Mouse (Mus musculus) hindbrain, embryonic 15.5 days (tissue): Measurements from ENCODE around the gene Exph5. TPM values are rescaled to one million over a fixed set of nuclear protein-coding genes. Genes with fewer than 3 reads are reported as not detected.

Source experiments
- ATAC-seq: fragments of 200-750 bp; cut with Nextera tagmentation; 2 replicates; pipeline ENCODE4 v1.8.0; 2017; ENCODE audit warnings: low read depth, moderate number of reproducible peaks, moderate TSS enrichment; ENCODE audit not compliant: low FRiP score
- H3K27ac ChIP-seq: fragments of 300-500 bp; sonication (generic); replicated peaks from 2 replicates; pipeline ENCODE4 v1.5.1; 2015; ENCODE audit warnings: mild to moderate bottlenecking, inconsistent platforms
- H3K27me3 ChIP-seq: fragments of 300-500 bp; sonication (generic); 2 replicates; pipeline ENCODE4 v1.6.1; 2015; ENCODE audit warnings: control low read depth, inconsistent platforms
- H3K36me3 ChIP-seq: fragments of 300-500 bp; sonication (generic); 2 replicates; pipeline ENCODE4 v1.6.1; 2015; ENCODE audit warnings: control low read depth, inconsistent platforms
- H3K4me1 ChIP-seq: fragments of 300-500 bp; sonication (generic); replicated peaks from 2 replicates; pipeline ENCODE4 v1.6.1; 2015; ENCODE audit warnings: control low read depth, inconsistent platforms
- H3K4me2 ChIP-seq: fragments of 300-500 bp; sonication (generic); 2 replicates; pipeline ENCODE4 v1.6.1; 2015; ENCODE audit warnings: moderate library complexity, mild to moderate bottlenecking, inconsistent platforms
- H3K4me3 ChIP-seq: fragments of 300-500 bp; sonication (generic); 2 replicates; pipeline ENCODE4 v1.5.1; 2015; ENCODE audit warnings: mild to moderate bottlenecking, inconsistent platforms
- H3K9ac ChIP-seq: fragments of 300-500 bp; sonication (generic); 2 replicates; pipeline ENCODE4 v1.6.1; 2015; ENCODE audit warnings: inconsistent platforms
- H3K9me3 ChIP-seq: fragments of 300-500 bp; sonication (generic); 2 replicates; pipeline ENCODE4 v1.6.1; 2016; ENCODE audit warnings: control low read depth, inconsistent platforms
- WGBS: fragments of 180-500 bp; shearing (Covaris S2); methylation state at CpG from one replicate; pipeline ENCODE4 v1.1.7; 2015; 5-methylcytosine and 5-hydroxymethylcytosine counted together
- polyA plus RNA-seq: library from polyadenylated mRNA; unstranded; fragments of >200 nt; fragmentation: Nextera tagmentation; extraction: Ambion mirVana; gene quantifications from 2 replicates; pipeline ENCODE4 v1.2.1, GENCODE M21; 2015

The Exph5 gene
- polyA plus RNA-seq, 1 experiment from 2014 or later = 0.34 TPM

- no peaks in the 10 kb centered on the region for H3K4me1 ChIP-seq
- WGBS = 78% methylated on average over 4 of the region's 4 CpGs
- ATAC-seq = no peak
- H3K36me3 ChIP-seq = no peaks in the 10 kb centered on the region
- H3K4me2 ChIP-seq = no peak overlapping the region
- H3K27ac ChIP-seq = no peak overlapping the region
- no peak overlapping the region for H3K4me3 ChIP-seq
- H3K9ac ChIP-seq = no peak overlapping the region
- H3K9me3 ChIP-seq = no peaks in the 10 kb centered on the region
- H3K27me3 ChIP-seq = no peaks in the 10 kb centered on the region
These were observed 28.8 kb upstream of the Exph5 start for GRCm38 (mm10) chr9:53272714-53273113.

- Histone ChIP-seq H3K4me3 (no peak overlapping the region), H3K9ac (no peak overlapping the region), H3K4me2 (no peak overlapping the region), H3K27ac (no peak overlapping the region), H3K4me1 (no peaks in the 10 kb centered on the region), H3K36me3 (no peaks in the 10 kb centered on the region), H3K27me3 (no peaks in the 10 kb centered on the region), H3K9me3 (no peaks in the 10 kb centered on the region)
- 89% methylated on average over 1 of the region's 1 CpGs for WGBS
- no peak for ATAC-seq
These were observed 25.1 kb upstream of the Exph5 start for GRCm38 (mm10) chr9:53276381-53276780.

DNA sequence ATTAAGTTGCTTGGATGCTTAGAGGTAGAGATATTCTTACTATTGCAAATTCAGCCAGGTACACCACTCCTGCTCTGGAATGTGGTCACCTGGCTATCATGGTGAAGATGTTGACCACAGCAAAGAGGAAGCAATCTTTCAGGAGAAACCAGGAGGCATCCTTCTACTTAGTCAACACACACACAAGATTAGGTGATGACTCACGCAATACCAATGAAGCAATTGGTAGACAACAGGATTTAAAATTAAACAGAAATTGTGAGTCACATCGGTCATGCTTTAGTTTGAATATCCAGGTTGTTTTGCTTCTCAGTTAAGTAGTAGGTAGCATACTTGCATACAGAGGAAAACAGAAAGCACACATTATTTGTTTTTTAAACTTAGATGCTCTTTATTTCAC lies 22.5 kb upstream of the Exph5 start:
- no peak for ATAC-seq
- H3K9ac ChIP-seq = no peak overlapping the region
- H3K4me2 ChIP-seq = no peak overlapping the region
- no peaks in the 10 kb centered on the region for H3K36me3 ChIP-seq
- no peaks in the 10 kb centered on the region for H3K27me3 ChIP-seq
- H3K27ac ChIP-seq = no peak overlapping the region
- H3K4me3 ChIP-seq = no peak overlapping the region
- no peaks in the 10 kb centered on the region for H3K9me3 ChIP-seq
- WGBS = 98% methylated on average over 2 of the region's 2 CpGs
- H3K4me1 ChIP-seq = no peaks in the 10 kb centered on the region

- WGBS = 89% methylated on average over 6 of the region's 6 CpGs
These were observed 14.7 kb upstream of the Exph5 start for GRCm38 (mm10) chr9:53286793-53287192.

DNA sequence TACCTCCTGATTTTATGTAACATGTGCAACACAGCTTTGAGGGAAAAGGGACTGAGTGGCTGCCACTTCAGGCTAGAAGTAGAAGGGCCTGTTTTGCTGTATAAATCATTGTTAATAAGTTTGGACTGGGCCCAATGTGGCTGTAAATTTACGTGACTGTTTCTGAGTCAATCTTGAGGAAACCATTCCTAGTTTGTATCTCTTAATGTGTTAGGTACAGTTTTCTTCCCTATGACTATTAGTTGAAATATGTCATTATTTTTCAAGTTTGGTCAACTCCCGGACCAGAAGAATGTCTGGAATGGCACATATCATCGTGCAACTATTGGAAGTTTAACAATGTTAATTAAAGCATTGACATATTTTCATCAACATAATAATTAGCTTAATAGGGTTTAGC lies 11.5 kb upstream of the Exph5 start:
- ATAC-seq = no peak
- H3K4me1 ChIP-seq = no peaks in the 10 kb centered on the region
- H3K9me3 ChIP-seq = no peaks in the 10 kb centered on the region
- no peaks in the 10 kb centered on the region for H3K27me3 ChIP-seq
- no peak overlapping the region for H3K9ac ChIP-seq
- H3K36me3 ChIP-seq = no peaks in the 10 kb centered on the region
- no peak overlapping the region for H3K27ac ChIP-seq
- H3K4me3 ChIP-seq = no peak overlapping the region
- no peak overlapping the region for H3K4me2 ChIP-seq
- WGBS = 86% methylated on average over 3 of the region's 3 CpGs

More at GRCm38 (mm10) chr9:53286793-53287192, 14.7 kb upstream of the Exph5 start:
- Histone ChIP-seq H3K4me3 (no peak overlapping the region), H3K4me2 (no peak overlapping the region), H3K4me1 (no peaks in the 10 kb centered on the region), H3K9me3 (no peaks in the 10 kb centered on the region), H3K27me3 (no peaks in the 10 kb centered on the region), H3K27ac (no peak overlapping the region), H3K9ac (no peak overlapping the region), H3K36me3 (no peaks in the 10 kb centered on the region)
- no peak for ATAC-seq

DNA sequence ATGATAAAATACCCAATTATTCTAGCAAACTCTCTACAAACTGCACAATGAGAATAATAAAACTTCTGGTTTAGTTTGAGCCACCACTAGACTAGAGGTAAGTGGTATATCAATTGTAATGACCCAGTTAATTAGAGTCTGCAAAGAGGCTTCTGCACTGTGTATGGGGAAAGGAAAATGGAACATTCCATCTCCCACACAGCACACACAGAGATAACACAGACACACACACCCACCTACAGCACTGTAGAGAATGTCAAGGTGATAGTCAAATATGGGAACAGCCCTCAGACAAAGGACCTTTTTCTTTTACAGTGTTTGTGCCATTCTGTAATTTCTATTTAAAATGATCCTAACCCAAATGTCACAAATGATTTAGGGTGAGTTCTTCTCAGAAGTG lies 8.6 kb upstream of the Exph5 start:
- Histone ChIP-seq H3K4me2 (no peak overlapping the region), H3K27ac (no peak overlapping the region), H3K9ac (no peak overlapping the region), H3K4me1 (no peaks in the 10 kb centered on the region), H3K27me3 (no peaks in the 10 kb centered on the region), H3K36me3 (no peaks in the 10 kb centered on the region), H3K4me3 (no peak overlapping the region), H3K9me3 (no peaks in the 10 kb centered on the region)
- ATAC-seq = no peak

DNA sequence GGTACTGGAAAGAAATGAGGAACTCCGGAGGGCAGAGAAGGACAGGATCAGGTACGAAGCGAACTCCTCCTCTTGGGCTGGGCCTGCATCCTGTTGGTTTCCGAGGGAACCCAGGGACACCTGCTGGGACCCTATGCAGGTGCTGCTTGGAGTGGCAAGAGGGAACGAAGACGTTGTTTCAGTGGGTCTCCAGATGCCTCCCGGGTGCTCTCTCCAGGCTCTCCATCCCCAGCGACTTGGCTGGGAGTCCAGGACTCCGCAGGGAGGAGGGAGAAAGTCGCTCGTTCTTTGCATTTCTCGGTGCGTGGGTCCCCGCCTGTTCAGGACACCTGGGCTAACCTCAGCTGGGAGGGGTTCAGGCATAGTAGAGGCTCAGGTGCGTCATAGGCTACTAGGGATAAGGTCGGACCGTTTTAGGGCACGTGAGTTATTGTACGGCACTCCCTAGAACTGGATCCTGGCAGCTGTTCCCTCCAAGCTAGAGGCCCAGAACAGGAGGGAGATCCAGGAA lies 386 bp downstream of the Exph5 start:
- WGBS = 4% methylated on average over 19 of the region's 19 CpGs
- H3K27me3 ChIP-seq = peaks cover 9% of the 10 kb centered on the region; the same call in 1 of the 2 replicates
- H3K9ac ChIP-seq = peak overlapping the region; percentile 37
- peak overlapping the region; percentile 45 for H3K4me3 ChIP-seq
- no peaks in the 10 kb centered on the region for H3K36me3 ChIP-seq
- no peaks in the 10 kb centered on the region for H3K9me3 ChIP-seq
- peaks cover 12% of the 10 kb centered on the region for H3K4me1 ChIP-seq
- no peak overlapping the region for H3K27ac ChIP-seq
- H3K4me2 ChIP-seq = peak overlapping the region; percentile 98
- ATAC-seq = peak; percentile 42; the same call in 1 of the 2 replicates

DNA sequence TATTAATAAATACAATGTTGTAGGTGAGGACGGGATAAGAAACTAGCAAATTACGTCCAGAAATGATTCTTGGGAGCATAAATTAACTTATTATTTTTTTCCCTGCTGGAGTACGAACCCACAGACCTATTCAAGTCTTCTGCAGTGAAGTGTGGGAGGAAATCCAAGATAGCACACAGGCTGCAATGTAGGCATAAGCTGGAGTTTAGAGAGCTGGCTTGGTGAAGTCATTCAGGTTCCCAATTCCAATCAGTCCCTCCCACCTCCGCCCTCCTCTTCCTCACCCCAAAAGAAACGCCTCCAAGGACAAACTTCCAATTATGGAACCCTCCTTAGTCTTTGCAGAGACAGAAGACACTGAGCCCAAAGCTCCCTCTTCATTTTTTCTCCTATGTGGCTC lies 945 bp downstream of the Exph5 start:
- no peak for ATAC-seq
- Histone ChIP-seq H3K9me3 (no peaks in the 10 kb centered on the region), H3K4me1 (peaks cover 12% of the 10 kb centered on the region), H3K4me2 (peak overlapping the region; percentile 98), H3K36me3 (no peaks in the 10 kb centered on the region), H3K4me3 (no peak overlapping the region), H3K9ac (no peak overlapping the region), H3K27me3 (peaks cover 9% of the 10 kb centered on the region; the same call in 1 of the 2 replicates), H3K27ac (no peak overlapping the region)
- 69% methylated on average over 5 of the region's 5 CpGs for WGBS

DNA sequence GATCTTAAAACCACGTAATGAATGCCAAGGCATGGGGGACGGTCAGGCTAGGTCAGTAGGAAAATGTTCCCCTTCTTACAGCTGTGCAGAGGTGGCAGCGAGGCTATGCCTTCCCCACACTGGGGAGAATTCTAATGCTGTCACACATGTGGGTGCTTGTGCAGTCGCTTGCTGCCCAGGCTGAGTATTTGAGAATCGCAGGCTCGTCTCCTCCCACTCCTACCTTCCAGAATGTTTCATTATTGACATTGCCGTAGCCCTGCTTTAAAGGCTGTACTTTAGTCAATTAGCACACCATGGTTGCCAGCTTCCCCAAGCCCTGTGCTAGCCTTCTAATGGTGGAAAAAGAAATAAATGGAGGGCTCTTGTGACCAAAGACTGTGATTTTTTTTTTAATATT lies 6.4 kb downstream of the Exph5 start:
- no peak overlapping the region for H3K4me2 ChIP-seq
- H3K9me3 ChIP-seq = no peaks in the 10 kb centered on the region
- WGBS = 78% methylated on average over 7 of the region's 7 CpGs
- H3K27me3 ChIP-seq = no peaks in the 10 kb centered on the region
- no peaks in the 10 kb centered on the region for H3K36me3 ChIP-seq
- H3K27ac ChIP-seq = no peak overlapping the region
- H3K4me1 ChIP-seq = no peaks in the 10 kb centered on the region
- no peak for ATAC-seq
- no peak overlapping the region for H3K9ac ChIP-seq
- H3K4me3 ChIP-seq = no peak overlapping the region

- Histone ChIP-seq H3K4me3 (no peak overlapping the region), H3K4me1 (no peaks in the 10 kb centered on the region), H3K4me2 (no peak overlapping the region), H3K36me3 (no peaks in the 10 kb centered on the region), H3K9me3 (no peaks in the 10 kb centered on the region), H3K27me3 (no peaks in the 10 kb centered on the region), H3K9ac (no peak overlapping the region), H3K27ac (no peak overlapping the region)
- ATAC-seq = no peak
- WGBS = 100% methylated on average over 1 of the region's 1 CpGs
These were observed 11.5 kb downstream of the Exph5 start for GRCm38 (mm10) chr9:53312981-53313380.

DNA sequence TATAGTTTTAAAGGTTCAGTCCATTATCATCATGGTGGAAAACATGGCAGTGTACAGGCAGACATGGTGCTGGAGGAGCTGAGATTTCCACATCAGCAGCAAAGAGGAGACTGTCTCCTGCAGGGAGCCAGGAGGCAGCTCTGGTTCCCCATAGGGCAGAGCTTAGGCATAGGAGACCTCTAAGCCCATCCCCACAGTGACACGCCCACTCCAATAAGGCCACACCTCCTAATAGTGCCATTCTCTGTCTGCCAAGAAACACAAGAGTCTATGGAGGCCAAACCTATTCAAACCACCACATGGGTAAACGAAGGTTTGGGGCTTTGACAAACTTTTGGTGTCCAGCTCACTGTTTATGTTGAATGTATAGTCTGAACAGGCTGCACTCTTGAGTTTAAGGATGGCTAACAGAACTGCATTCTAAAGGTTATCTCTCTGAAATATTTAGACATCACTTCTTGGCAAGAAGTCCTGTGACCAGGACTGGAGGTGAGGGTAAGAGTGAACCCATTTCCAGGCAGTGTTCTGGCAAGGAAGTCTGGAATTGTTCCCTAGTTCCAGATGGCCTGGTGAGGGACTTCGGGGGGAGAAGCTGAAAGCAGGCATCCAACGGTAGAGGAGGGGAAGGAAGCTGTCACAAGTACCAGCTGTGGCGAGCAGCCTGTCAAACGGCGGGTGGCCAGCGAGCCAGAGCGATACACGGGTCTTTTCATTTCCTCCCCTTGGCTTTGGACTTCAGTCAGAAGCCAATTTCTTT lies 19.6 kb downstream of the Exph5 start:
- H3K4me3 ChIP-seq = no peak overlapping the region
- no peak overlapping the region for H3K9ac ChIP-seq
- H3K36me3 ChIP-seq = no peaks in the 10 kb centered on the region
- no peaks in the 10 kb centered on the region for H3K27me3 ChIP-seq
- H3K4me1 ChIP-seq = no peaks in the 10 kb centered on the region
- H3K9me3 ChIP-seq = no peaks in the 10 kb centered on the region
- peak overlapping the region; percentile 60; the same call in 1 of the 2 replicates for H3K27ac ChIP-seq
- ATAC-seq = peak; percentile 79; the same call in 1 of the 2 replicates
- H3K4me2 ChIP-seq = no peak overlapping the region
- WGBS = 45% methylated on average over 10 of the region's 10 CpGs

GRCm38 (mm10) chr9:53321683-53322082 lies 20.2 kb downstream of the Exph5 start:
- Histone ChIP-seq H3K4me2 (no peak overlapping the region), H3K36me3 (no peaks in the 10 kb centered on the region), H3K9ac (no peak overlapping the region), H3K27ac (peak overlapping the region; percentile 60; the same call in 1 of the 2 replicates), H3K4me3 (no peak overlapping the region), H3K9me3 (no peaks in the 10 kb centered on the region), H3K4me1 (no peaks in the 10 kb centered on the region), H3K27me3 (no peaks in the 10 kb centered on the region)
- WGBS = 82% methylated on average over 8 of the region's 8 CpGs
- no peak for ATAC-seq
